Mouse (Mus musculus): ENCODE results near the gene Lrig1. TPM values are rescaled to one million over a fixed set of nuclear protein-coding genes. Genes with fewer than 3 reads are reported as not detected.
A peak's percentile ranks its signal among the peaks of the same experiment; 100 is the strongest.

Gene Lrig1
- polyA plus RNA-seq, 1 experiment: 7.4 TPM

- no peak for DNase-seq (ENCODE audit: low read depth in 1 of 2, low spot score in 2 of 2)
- H3K4me3 ChIP-seq (ENCODE audit: extremely low read depth, insufficient read depth, insufficient read length): no peak overlapping the region
Observed at GRCm38 (mm10) chr6:94614346-94614745, 85.6 kb downstream of the Lrig1 start.

GRCm38 (mm10) chr6:94613235-94613895, 86.6 kb downstream of the Lrig1 start:
- Histone ChIP-seq H3K27ac (ENCODE audit: insufficient read depth, low read length) (no peak overlapping the region), H3K27me3 (ENCODE audit: control insufficient read depth, insufficient read depth, low read length) (no peaks in the 10 kb centered on the region), H3K4me3 (ENCODE audit: extremely low read depth, insufficient read depth, insufficient read length) (no peak overlapping the region), H3K4me1 (ENCODE audit: control insufficient read depth, insufficient read depth, insufficient read length) (no peaks in the 10 kb centered on the region), H3K36me3 (ENCODE audit: control insufficient read depth, insufficient read depth, low read length) (no peaks in the 10 kb centered on the region)
- TF ChIP-seq CTCF (IDR thresholded peaks at IDR 0.05; ENCODE audit: extremely low read depth, insufficient read depth, insufficient read length, insufficient replicate concordance): no peak
- TF ChIP-seq POLR2A (IDR thresholded peaks at IDR 0.05; ENCODE audit: low read depth, low read length): no peak
- DNase-seq (ENCODE audit: low read depth in 1 of 2, low spot score in 2 of 2): no peak
- WGBS: 50% methylated on average over 6 of the region's 6 CpGs

More at GRCm38 (mm10) chr6:94614346-94614745, 85.6 kb downstream of the Lrig1 start:
- Histone ChIP-seq H3K4me1 (ENCODE audit: control insufficient read depth, insufficient read depth, insufficient read length) (no peaks in the 10 kb centered on the region), H3K27ac (ENCODE audit: insufficient read depth, low read length) (no peak overlapping the region), H3K27me3 (ENCODE audit: control insufficient read depth, insufficient read depth, low read length) (no peaks in the 10 kb centered on the region), H3K36me3 (ENCODE audit: control insufficient read depth, insufficient read depth, low read length) (no peaks in the 10 kb centered on the region)
- no peak for TF ChIP-seq CTCF (IDR thresholded peaks at IDR 0.05; ENCODE audit: extremely low read depth, insufficient read depth, insufficient read length, insufficient replicate concordance)
- TF ChIP-seq POLR2A (IDR thresholded peaks at IDR 0.05; ENCODE audit: low read depth, low read length): no peak
- 92% methylated on average over 6 of the region's 6 CpGs for WGBS

GRCm38 (mm10) chr6:94604546-94604945, 95.4 kb downstream of the Lrig1 start:
- Histone ChIP-seq H3K27ac (ENCODE audit: insufficient read depth, low read length) (peak overlapping the region; percentile 9), H3K27me3 (ENCODE audit: control insufficient read depth, insufficient read depth, low read length) (no peaks in the 10 kb centered on the region), H3K4me1 (ENCODE audit: control insufficient read depth, insufficient read depth, insufficient read length) (peaks cover 27% of the 10 kb centered on the region; the same call in 1 of the 2 replicates), H3K4me3 (ENCODE audit: extremely low read depth, insufficient read depth, insufficient read length) (no peak overlapping the region), H3K36me3 (ENCODE audit: control insufficient read depth, insufficient read depth, low read length) (no peaks in the 10 kb centered on the region)
- TF ChIP-seq POLR2A (IDR thresholded peaks at IDR 0.05; ENCODE audit: low read depth, low read length): no peak
- TF ChIP-seq CTCF (IDR thresholded peaks at IDR 0.05; ENCODE audit: extremely low read depth, insufficient read depth, insufficient read length, insufficient replicate concordance): no peak
- 22% methylated on average over 2 of the region's 2 CpGs for WGBS
- no peak for DNase-seq (ENCODE audit: low read depth in 1 of 2, low spot score in 2 of 2)

- H3K4me3 ChIP-seq (ENCODE audit: extremely low read depth, insufficient read depth, insufficient read length): no peak overlapping the region
- H3K36me3 ChIP-seq (ENCODE audit: control insufficient read depth, insufficient read depth, low read length): no peaks in the 10 kb centered on the region
- TF ChIP-seq CTCF (IDR thresholded peaks at IDR 0.05; ENCODE audit: extremely low read depth, insufficient read depth, insufficient read length, insufficient replicate concordance) (no peak), POLR2A (IDR thresholded peaks at IDR 0.05; ENCODE audit: low read depth, low read length) (no peak)
- no peaks in the 10 kb centered on the region for H3K27me3 ChIP-seq (ENCODE audit: control insufficient read depth, insufficient read depth, low read length)
- DNase-seq (ENCODE audit: low read depth in 1 of 2, low spot score in 2 of 2): no peak
- peaks cover 27% of the 10 kb centered on the region; the same call in 1 of the 2 replicates for H3K4me1 ChIP-seq (ENCODE audit: control insufficient read depth, insufficient read depth, insufficient read length)
- H3K27ac ChIP-seq (ENCODE audit: insufficient read depth, low read length): peak overlapping the region; percentile 82
- WGBS: 59% methylated on average over 3 of the region's 3 CpGs
Observed at GRCm38 (mm10) chr6:94604072-94604471, 95.9 kb downstream of the Lrig1 start.

GRCm38 (mm10) chr6:94601811-94602210, 98.1 kb downstream of the Lrig1 start:
- no peak for DNase-seq (ENCODE audit: low read depth in 1 of 2, low spot score in 2 of 2)
- H3K4me1 ChIP-seq (ENCODE audit: control insufficient read depth, insufficient read depth, insufficient read length): peaks cover 27% of the 10 kb centered on the region; the same call in 1 of the 2 replicates
- H3K27me3 ChIP-seq (ENCODE audit: control insufficient read depth, insufficient read depth, low read length): no peaks in the 10 kb centered on the region
- WGBS: 60% methylated on average over 5 of the region's 5 CpGs
- TF ChIP-seq CTCF (IDR thresholded peaks at IDR 0.05; ENCODE audit: extremely low read depth, insufficient read depth, insufficient read length, insufficient replicate concordance) (no peak), POLR2A (IDR thresholded peaks at IDR 0.05; ENCODE audit: low read depth, low read length) (no peak)
- peak overlapping the region; percentile 19; the same call in 1 of the 2 replicates for H3K27ac ChIP-seq (ENCODE audit: insufficient read depth, low read length)
- H3K4me3 ChIP-seq (ENCODE audit: extremely low read depth, insufficient read depth, insufficient read length): no peak overlapping the region
- H3K36me3 ChIP-seq (ENCODE audit: control insufficient read depth, insufficient read depth, low read length): no peaks in the 10 kb centered on the region

- no peak overlapping the region for H3K4me3 ChIP-seq (ENCODE audit: extremely low read depth, insufficient read depth, insufficient read length)
- 0 out of 2 replicates have a peak overlapping the region, but pooled peaks have one; percentile 19 for H3K27ac ChIP-seq (ENCODE audit: insufficient read depth, low read length)
- H3K27me3 ChIP-seq (ENCODE audit: control insufficient read depth, insufficient read depth, low read length): no peaks in the 10 kb centered on the region
- WGBS: 85% methylated on average over 5 of the region's 5 CpGs
- no peak for DNase-seq (ENCODE audit: low read depth in 1 of 2, low spot score in 2 of 2)
- TF ChIP-seq POLR2A (IDR thresholded peaks at IDR 0.05; ENCODE audit: low read depth, low read length): no peak
- H3K4me1 ChIP-seq (ENCODE audit: control insufficient read depth, insufficient read depth, insufficient read length): peaks cover 27% of the 10 kb centered on the region; the same call in 1 of the 2 replicates
- no peaks in the 10 kb centered on the region for H3K36me3 ChIP-seq (ENCODE audit: control insufficient read depth, insufficient read depth, low read length)
Observed at GRCm38 (mm10) chr6:94601101-94601500, 98.9 kb downstream of the Lrig1 start.

GRCm38 (mm10) chr6:94599016-94599415, 100.9 kb downstream of the Lrig1 start:
- DNase-seq (ENCODE audit: low read depth in 1 of 2, low spot score in 2 of 2): no peak
- no peaks in the 10 kb centered on the region for H3K36me3 ChIP-seq (ENCODE audit: control insufficient read depth, insufficient read depth, low read length)
- peaks cover 18% of the 10 kb centered on the region; the same call in 1 of the 2 replicates for H3K4me1 ChIP-seq (ENCODE audit: control insufficient read depth, insufficient read depth, insufficient read length)
- no peaks in the 10 kb centered on the region for H3K27me3 ChIP-seq (ENCODE audit: control insufficient read depth, insufficient read depth, low read length)
- no peak for TF ChIP-seq CTCF (IDR thresholded peaks at IDR 0.05; ENCODE audit: extremely low read depth, insufficient read depth, insufficient read length, insufficient replicate concordance)
- TF ChIP-seq POLR2A (IDR thresholded peaks at IDR 0.05; ENCODE audit: low read depth, low read length): no peak
- H3K27ac ChIP-seq (ENCODE audit: insufficient read depth, low read length): no peak overlapping the region
- 84% methylated on average over 13 of the region's 13 CpGs for WGBS
- no peak overlapping the region for H3K4me3 ChIP-seq (ENCODE audit: extremely low read depth, insufficient read depth, insufficient read length)

Measured in spleen, adult 2 months (tissue).